ENCODE assay signal across 25 mouse cellular contexts in genomic region chr2:64534869-64535268, GRCm38 (mm10).
DNase-seq lines count a peak whose midpoint lies in the region; ATAC-seq and TF ChIP-seq lines count a peak whose summit lies in the region.
"Had no signal": no experiment of that assay in that cellular context is flagged by ENCODE, and none has a peak within 500 bp of the region (broad histone marks: within the 10 kb centered on the region; RNA-seq: fewer than 3 reads in every experiment).

No protein-coding gene starts in this region.

- no peak for TF ChIP-seq POLR2A in brain, embryonic 14.5 days (IDR thresholded peaks at IDR 0.05; ENCODE audit: borderline replicate concordance, extremely low read depth, insufficient read depth, insufficient read length, poor library complexity, severe bottlenecking)

- H3K27ac ChIP-seq in gastrocnemius, adult 2 months: no peak overlapping the region
- H3K27ac ChIP-seq in lung, embryonic 14.5 days (ENCODE audit: low read depth): no peak overlapping the region
- no peak overlapping the region for H3K27ac ChIP-seq in neural tube, embryonic 15.5 days (replicated peaks)
- H3K27ac ChIP-seq in stomach, postnatal 0 days (replicated peaks): no peak overlapping the region
- H3K27ac ChIP-seq: limb, embryonic 12.5 days; liver, embryonic 15.5 days had no signal

- 49% methylated on average over 13 of the region's 13 CpGs for WGBS in lung, embryonic 14.5 days
- WGBS in neural tube, embryonic 15.5 days: 51% methylated on average over 13 of the region's 13 CpGs
- whole genome bisulfite sequencing in stomach, postnatal 0 days: 93% methylated on average over 13 of the region's 13 CpGs

- DNase-seq in gastrocnemius, adult 2 months: no peak
- no peak for DNase-seq in gastrocnemius, postnatal 36 days
- DNase-seq in lung, embryonic 14.5 days: peak; percentile 73
- DNase-seq in lung, postnatal 14 days: no peak
- DNase-seq in brain, embryonic 14.5 days (ENCODE audit: low read depth): peak; percentile 35
- DNase-seq in stomach, postnatal 0 days (ENCODE audit: low spot score): no peak
- DNase-seq: adrenal gland, adult 8-10 months; cerebellum, adult 11-12 months; cerebellum, adult 9-11 months; gastrocnemius, postnatal 25 days; heart, adult 18-20 months; heart, postnatal 36 days; kidney, adult 11 months; kidney, postnatal 14 days; right cerebral cortex, postnatal 4 days; thymus, postnatal 4 days had no signal

- H3K4me2 ChIP-seq in lung, embryonic 14.5 days: no peak overlapping the region
- peak overlapping the region; percentile 26 for H3K4me2 ChIP-seq in neural tube, embryonic 15.5 days
- H3K4me2 ChIP-seq in stomach, postnatal 0 days (replicated peaks; ENCODE audit: low read depth): no peak overlapping the region
- H3K4me2 ChIP-seq: heart, embryonic 11.5 days; limb, embryonic 12.5 days; liver, embryonic 15.5 days; midbrain, embryonic 11.5 days had no signal

- no peak overlapping the region for H3K9ac ChIP-seq in lung, embryonic 14.5 days
- no peak overlapping the region for H3K9ac ChIP-seq in neural tube, embryonic 15.5 days (replicated peaks)
- H3K9ac ChIP-seq in stomach, postnatal 0 days (ENCODE audit: low read length): no peak overlapping the region
- H3K9ac ChIP-seq: limb, embryonic 12.5 days; liver, embryonic 15.5 days had no signal

- peak; percentile 77; the same call in 1 of the 2 replicates for ATAC-seq in lung, embryonic 14.5 days (ENCODE audit: insufficient read depth)
- ATAC-seq in neural tube, embryonic 15.5 days (ENCODE audit: low FRiP score): no peak
- no peak for ATAC-seq in stomach, postnatal 0 days (ENCODE audit: low FRiP score, low TSS enrichment)
- ATAC-seq: forebrain, embryonic 14.5 days; inflammation-experienced regulatory T-cells, adult 6 months had no signal

- TF ChIP-seq EP300 in stomach, postnatal 0 days (optimal IDR thresholded peaks at IDR 0.05): no peak

- no peaks in the 10 kb centered on the region for H3K9me3 ChIP-seq in lung, embryonic 14.5 days (ENCODE audit: low read depth, low read length)
- H3K9me3 ChIP-seq in neural tube, embryonic 15.5 days (replicated peaks): no peaks in the 10 kb centered on the region
- no peaks in the 10 kb centered on the region for H3K9me3 ChIP-seq in stomach, postnatal 0 days (ENCODE audit: control insufficient read depth, low read length)
- H3K9me3 ChIP-seq: limb, embryonic 12.5 days; liver, embryonic 15.5 days had no signal

- H3K4me3 ChIP-seq in gastrocnemius, adult 2 months: peak overlapping the region; percentile 3; the same call in 1 of the 2 replicates
- no peak overlapping the region for H3K4me3 ChIP-seq in lung, embryonic 14.5 days (ENCODE audit: low read depth, low read length)
- no peak overlapping the region for H3K4me3 ChIP-seq in neural tube, embryonic 15.5 days (replicated peaks)
- no peak overlapping the region for H3K4me3 ChIP-seq in stomach, postnatal 0 days (ENCODE audit: low read depth, low read length)
- H3K4me3 ChIP-seq: limb, embryonic 12.5 days; liver, embryonic 15.5 days; myocyte had no signal

- TF ChIP-seq CTCF in gastrocnemius, adult 2 months (IDR thresholded peaks at IDR 0.05): no peak
- no peak for TF ChIP-seq CTCF in lung, embryonic 14.5 days (IDR thresholded peaks at IDR 0.05; ENCODE audit: low read depth)
- TF ChIP-seq CTCF in brain, embryonic 14.5 days (IDR thresholded peaks at IDR 0.05; ENCODE audit: borderline replicate concordance, extremely low read depth, insufficient read depth, insufficient read length): no peak
- TF ChIP-seq CTCF in stomach, postnatal 0 days (IDR thresholded peaks at IDR 0.05; ENCODE audit: low read depth): no peak

- no peaks in the 10 kb centered on the region for H3K4me1 ChIP-seq in lung, embryonic 14.5 days (ENCODE audit: insufficient read depth)
- H3K4me1 ChIP-seq in neural tube, embryonic 15.5 days: 0 out of 2 replicates have a peak, but pooled peaks cover 4% of the 10 kb centered on the region
- H3K4me1 ChIP-seq in stomach, postnatal 0 days (replicated peaks; ENCODE audit: control insufficient read depth, insufficient read depth): no peaks in the 10 kb centered on the region
- H3K4me1 ChIP-seq: limb, embryonic 12.5 days; liver, embryonic 15.5 days had no signal

- intact Hi-C loops in gastrocnemius, adult 2 months (cut with DNase I): no loop called here
- intact Hi-C loops in gastrocnemius, postnatal 36 days (cut with DNase I): no loop called here

- H3K36me3 ChIP-seq in lung, embryonic 14.5 days (ENCODE audit: insufficient read depth): no peaks in the 10 kb centered on the region
- H3K36me3 ChIP-seq in neural tube, embryonic 15.5 days: no peaks in the 10 kb centered on the region
- no peaks in the 10 kb centered on the region for H3K36me3 ChIP-seq in stomach, postnatal 0 days (ENCODE audit: control insufficient read depth, insufficient read depth, low read length)
- H3K36me3 ChIP-seq: G1E; limb, embryonic 12.5 days; liver, embryonic 15.5 days had no signal

- H3K27me3 ChIP-seq in lung, embryonic 14.5 days (ENCODE audit: insufficient read depth, low read length): no peaks in the 10 kb centered on the region
- no peaks in the 10 kb centered on the region for H3K27me3 ChIP-seq in neural tube, embryonic 15.5 days (replicated peaks)
- H3K27me3 ChIP-seq in stomach, postnatal 0 days (ENCODE audit: control insufficient read depth, insufficient read depth, low read length): no peaks in the 10 kb centered on the region
- H3K27me3 ChIP-seq: limb, embryonic 12.5 days; liver, embryonic 15.5 days had no signal

Comparison
In these comparisons a context has a peak if more than half of its experiments do, and no peak if none do; other contexts are left out.
1. DNase-seq: peak in lung, embryonic 14.5 days (single experiment) and brain, embryonic 14.5 days (single experiment); none in gastrocnemius, adult 2 months (single experiment), gastrocnemius, postnatal 36 days (0 of 2), lung, postnatal 14 days (single experiment) and stomach, postnatal 0 days (single experiment).